Mouse (Mus musculus): Measurements from ENCODE around the gene Caprin2.

Gene Caprin2

GRCm38 (mm10) chr6:148838460-148838859, 57.6 kb downstream of the Caprin2 start:
- DNase-seq: no peak

GRCm38 (mm10) chr6:148831728-148832121, 64.3 kb downstream of the Caprin2 start:
- DNase-seq: no peak

GRCm38 (mm10) chr6:148830748-148831727, 65.0 kb downstream of the Caprin2 start, which contains the start of gene Ipo8:
TSS of gene Ipo8 (minus strand) at chr6:148831467.
- DNase-seq: peak; percentile 87

- no peak for DNase-seq
Measured at GRCm38 (mm10) chr6:148830355-148830747, 65.7 kb downstream of the Caprin2 start.

- no peak for DNase-seq
Measured at GRCm38 (mm10) chr6:148826119-148826518, 69.9 kb downstream of the Caprin2 start.

- DNase-seq: no peak
Measured at GRCm38 (mm10) chr6:148818624-148819343, 77.3 kb downstream of the Caprin2 start.

GRCm38 (mm10) chr6:148816751-148817150, 79.3 kb downstream of the Caprin2 start:
- DNase-seq: no peak

- no peak for DNase-seq
Measured at GRCm38 (mm10) chr6:148811117-148811516, 84.9 kb downstream of the Caprin2 start.

GRCm38 (mm10) chr6:148799773-148800172, 96.3 kb downstream of the Caprin2 start:
- DNase-seq: no peak

GRCm38 (mm10) chr6:148795145-148795544, 100.9 kb downstream of the Caprin2 start:
- no peak for DNase-seq
